Mouse (Mus musculus): ENCODE data around the gene Gm3336. TPM values are rescaled to one million over a fixed set of nuclear protein-coding genes. Genes with fewer than 3 reads are reported as not detected.

The Gm3336 gene
- polyA plus RNA-seq, 1 experiment from 2014 or later = not detected

Other genes starting within 250 kb of the Gm3336 start
- gene Klhl26, start 241.6 kb upstream of the Gm3336 start, polyA plus RNA-seq (2015; fragmentation: Nextera tagmentation; extraction: Ambion mirVana) = 9.9 and 12.4 TPM in 2 replicates
- 0.13 and 0.41 TPM in 2 replicates for gene Tmem59l, start 231.2 kb upstream of the Gm3336 start, polyA plus RNA-seq (2015; fragmentation: Nextera tagmentation; extraction: Ambion mirVana)
- 3.2 and 17.8 TPM in 2 replicates for gene Crlf1, start 225.4 kb upstream of the Gm3336 start, polyA plus RNA-seq (2015; fragmentation: Nextera tagmentation; extraction: Ambion mirVana)
- 122 and 129 TPM in 2 replicates for gene Rex1bd, start 211.8 kb upstream of the Gm3336 start, polyA plus RNA-seq (2015; fragmentation: Nextera tagmentation; extraction: Ambion mirVana)
- gene Uba52, start 207.7 kb upstream of the Gm3336 start, polyA plus RNA-seq (2015; fragmentation: Nextera tagmentation; extraction: Ambion mirVana) = 691 and 770 TPM in 2 replicates
- gene Fkbp8, start 190.8 kb upstream of the Gm3336 start, polyA plus RNA-seq (2015; fragmentation: Nextera tagmentation; extraction: Ambion mirVana) = 273 and 275 TPM in 2 replicates
- 74.4 and 77.6 TPM in 2 replicates for gene Kxd1, start 190.6 kb upstream of the Gm3336 start, polyA plus RNA-seq (2015; fragmentation: Nextera tagmentation; extraction: Ambion mirVana)
- gene Ell, start 179.1 kb upstream of the Gm3336 start, polyA plus RNA-seq (2015; fragmentation: Nextera tagmentation; extraction: Ambion mirVana) = 14.0 and 15.4 TPM in 2 replicates
- 111 and 117 TPM in 2 replicates for gene Isyna1, start 124.2 kb upstream of the Gm3336 start, polyA plus RNA-seq (2015; fragmentation: Nextera tagmentation; extraction: Ambion mirVana)
- gene Ssbp4, start 109.7 kb upstream of the Gm3336 start, polyA plus RNA-seq (2015; fragmentation: Nextera tagmentation; extraction: Ambion mirVana) = 68.4 and 69.5 TPM in 2 replicates
- gene Lrrc25, start 102.4 kb upstream of the Gm3336 start, polyA plus RNA-seq (2015; fragmentation: Nextera tagmentation; extraction: Ambion mirVana) = 1.8 and 2.3 TPM in 2 replicates
- 1.2 and 1.6 TPM in 2 replicates for gene Gdf15, start 86.1 kb upstream of the Gm3336 start, polyA plus RNA-seq (2015; fragmentation: Nextera tagmentation; extraction: Ambion mirVana)
- gene Pgpep1, start 58.2 kb upstream of the Gm3336 start, polyA plus RNA-seq (2015; fragmentation: Nextera tagmentation; extraction: Ambion mirVana) = 35.5 and 36.7 TPM in 2 replicates
- 252 and 258 TPM in 2 replicates for gene Lsm4, start 45.3 kb upstream of the Gm3336 start, polyA plus RNA-seq (2015; fragmentation: Nextera tagmentation; extraction: Ambion mirVana)
- 58.7 and 59.3 TPM in 2 replicates for gene Jund, start 19.6 kb upstream of the Gm3336 start, polyA plus RNA-seq (2015; fragmentation: Nextera tagmentation; extraction: Ambion mirVana)
- 0.05 TPM in 1 of 2 replicates, not detected in the other for gene Iqcn, start 15.1 kb upstream of the Gm3336 start, polyA plus RNA-seq (2015; fragmentation: Nextera tagmentation; extraction: Ambion mirVana)
- gene Pde4c, start 5.2 kb downstream of the Gm3336 start, polyA plus RNA-seq (2015; fragmentation: Nextera tagmentation; extraction: Ambion mirVana) = 0.38 and 0.55 TPM in 2 replicates
- gene Rab3a, start 36.1 kb downstream of the Gm3336 start, polyA plus RNA-seq (2015; fragmentation: Nextera tagmentation; extraction: Ambion mirVana) = 29.1 and 30.0 TPM in 2 replicates
- 44.0 and 50.5 TPM in 2 replicates for gene Mpv17l2, start 42.4 kb downstream of the Gm3336 start, polyA plus RNA-seq (2015; fragmentation: Nextera tagmentation; extraction: Ambion mirVana)
- 42.1 and 43.3 TPM in 2 replicates for gene Pik3r2, start 58.2 kb downstream of the Gm3336 start, polyA plus RNA-seq (2015; fragmentation: Nextera tagmentation; extraction: Ambion mirVana)
- 7.3 and 9.3 TPM in 2 replicates for gene Mast3, start 86.5 kb downstream of the Gm3336 start, polyA plus RNA-seq (2015; fragmentation: Nextera tagmentation; extraction: Ambion mirVana)
- 0.77 and 1.6 TPM in 2 replicates for gene Il12rb1, start 89.9 kb downstream of the Gm3336 start, polyA plus RNA-seq (2015; fragmentation: Nextera tagmentation; extraction: Ambion mirVana)
- 3.7 and 3.8 TPM in 2 replicates for gene Arrdc2, start 121.2 kb downstream of the Gm3336 start, polyA plus RNA-seq (2015; fragmentation: Nextera tagmentation; extraction: Ambion mirVana)
- 4.1 and 4.2 TPM in 2 replicates for gene Kcnn1, start 144.7 kb downstream of the Gm3336 start, polyA plus RNA-seq (2015; fragmentation: Nextera tagmentation; extraction: Ambion mirVana)
- 82.3 and 91.8 TPM in 2 replicates for gene Ccdc124, start 155.4 kb downstream of the Gm3336 start, polyA plus RNA-seq (2015; fragmentation: Nextera tagmentation; extraction: Ambion mirVana)
- 0.31 and 0.43 TPM in 2 replicates for gene Slc5a5, start 174.2 kb downstream of the Gm3336 start, polyA plus RNA-seq (2015; fragmentation: Nextera tagmentation; extraction: Ambion mirVana)
- gene Rpl18a, start 178.9 kb downstream of the Gm3336 start, polyA plus RNA-seq (2015; fragmentation: Nextera tagmentation; extraction: Ambion mirVana) = 2,334 and 2,733 TPM in 2 replicates
- gene Map1s, start 187.4 kb downstream of the Gm3336 start, polyA plus RNA-seq (2015; fragmentation: Nextera tagmentation; extraction: Ambion mirVana) = 36.9 and 38.1 TPM in 2 replicates